Mouse (Mus musculus): ENCODE data around the gene Slx4ip.

The Slx4ip gene

GRCm38 (mm10) chr2:137099211-137099734 lies 208.3 kb downstream of the Slx4ip start:
- no peak for DNase-seq (ENCODE audit: low spot score in 2 of 2)

GRCm38 (mm10) chr2:137101074-137101473 lies 210.1 kb downstream of the Slx4ip start:
- no peak for DNase-seq (ENCODE audit: low spot score in 2 of 2)

GRCm38 (mm10) chr2:137107203-137107602 lies 216.2 kb downstream of the Slx4ip start:
- no peak for DNase-seq (ENCODE audit: low spot score in 2 of 2)

GRCm38 (mm10) chr2:137107946-137108345 lies 216.9 kb downstream of the Slx4ip start:
- DNase-seq (ENCODE audit: low spot score in 2 of 2), result no peak

- no peak for DNase-seq (ENCODE audit: low spot score in 2 of 2)
Observed at GRCm38 (mm10) chr2:137109321-137110213, 218.5 kb downstream of the Slx4ip start.

- DNase-seq (ENCODE audit: low spot score in 2 of 2), result no peak
Observed at GRCm38 (mm10) chr2:137110214-137110898, 219.3 kb downstream of the Slx4ip start.

- DNase-seq (ENCODE audit: low spot score in 2 of 2), result no peak
Observed at GRCm38 (mm10) chr2:137113288-137114061, 222.5 kb downstream of the Slx4ip start.

GRCm38 (mm10) chr2:137114248-137115096 lies 223.5 kb downstream of the Slx4ip start:
- peak; percentile 23 to 26 for DNase-seq (ENCODE audit: low spot score in 2 of 2)

- DNase-seq (ENCODE audit: low spot score in 2 of 2), result no peak
Observed at GRCm38 (mm10) chr2:137115241-137116024, 224.4 kb downstream of the Slx4ip start.

- DNase-seq (ENCODE audit: low spot score in 2 of 2), result no peak
Observed at GRCm38 (mm10) chr2:137116025-137116674, 225.1 kb downstream of the Slx4ip start, which contains the start of gene Jag1. Jag1 (minus strand) TSS chr2:137116644.

- peak; percentile 56 to 64 for DNase-seq (ENCODE audit: low spot score in 2 of 2)
Observed at GRCm38 (mm10) chr2:137116675-137117320, 225.8 kb downstream of the Slx4ip start.

- DNase-seq (ENCODE audit: low spot score in 2 of 2), result peak; percentile 36 to 43
Observed at GRCm38 (mm10) chr2:137117321-137117690, 226.3 kb downstream of the Slx4ip start.
